ENCODE assay signal across 20 mouse cellular contexts in the genomic region with DNA sequence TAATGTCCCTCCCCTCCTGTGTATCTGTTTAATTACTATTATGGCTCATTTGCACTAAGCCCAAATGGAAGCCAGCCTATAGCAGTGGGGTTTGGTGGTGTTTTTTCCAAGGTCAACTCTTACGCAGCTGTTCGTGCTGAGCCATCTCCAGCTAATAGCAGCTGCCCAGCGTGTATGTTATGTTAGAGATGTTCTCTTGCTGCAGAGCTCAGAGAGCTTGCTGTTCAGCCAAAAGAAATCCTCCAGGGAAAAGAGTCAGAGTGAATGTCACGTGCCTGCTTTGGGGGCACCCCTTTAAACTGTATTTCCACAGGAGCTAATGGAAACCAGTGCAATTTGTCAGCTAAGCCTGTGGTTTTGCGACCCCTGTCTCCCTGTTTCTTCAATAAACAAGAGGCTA.
DNase-seq lines count a peak whose midpoint lies in the region; ATAC-seq and TF ChIP-seq lines count a peak whose summit lies in the region.
"Had no signal": no experiment of that assay in that cellular context is flagged by ENCODE, and none has a peak within 500 bp of the region (broad histone marks: within the 10 kb centered on the region; RNA-seq: fewer than 3 reads in every experiment).

No protein-coding gene starts in this region.

- peaks cover 4% of the 10 kb centered on the region; the same call in 1 of the 2 replicates for H3K9me3 ChIP-seq in heart, embryonic 12.5 days (replicated peaks)
- H3K9me3 ChIP-seq in CH12.LX (replicated peaks; ENCODE audit: low read length) = peaks cover 7% of the 10 kb centered on the region
- H3K9me3 ChIP-seq: hindbrain, embryonic 13.5 days; kidney, embryonic 15.5 days had no signal

- 73% methylated on average over 5 of the region's 5 CpGs for WGBS in heart, embryonic 12.5 days

- dilution Hi-C loops in CH12.LX (cut with MboI; ENCODE audit: extremely low pct_ligation_motif_present, extremely low pct_unique_long_range_greater_than_20kb, low sequenced_read_pairs) = no loop called here

- TF ChIP-seq RAD21 in CH12.LX (IDR thresholded peaks at IDR 0.05; ENCODE audit: low read depth, low read length) = no peak

- no peak overlapping the region for H3K4me2 ChIP-seq in heart, embryonic 12.5 days
- no peak overlapping the region for H3K4me2 ChIP-seq in CH12.LX (ENCODE audit: insufficient read depth, low read depth, poor library complexity, severe bottlenecking)
- H3K4me2 ChIP-seq: hindbrain, embryonic 13.5 days; kidney, embryonic 15.5 days; limb, embryonic 13.5 days; liver, embryonic 12.5 days; midbrain, embryonic 11.5 days had no signal

- H3K9ac ChIP-seq in heart, embryonic 12.5 days = no peak overlapping the region
- H3K9ac ChIP-seq in CH12.LX (ENCODE audit: insufficient read depth, low read depth) = no peak overlapping the region
- H3K9ac ChIP-seq: hindbrain, embryonic 13.5 days; kidney, embryonic 15.5 days; limb, embryonic 13.5 days; liver, embryonic 12.5 days had no signal

- in situ Hi-C loops in CH12.LX (cut with MboI; ENCODE audit: low pct_ligation_motif_present, low pct_unique_long_range_greater_than_20kb, low sequenced_read_pairs) = no loop called here

- DNase-seq in gastrocnemius, adult 2 months = peak; percentile 25
- no peak for DNase-seq in gastrocnemius, postnatal 4 days (ENCODE audit: low spot score in 2 of 2)
- DNase-seq in heart, adult 9 months (ENCODE audit: low spot score in 2 of 2) = peak; percentile 54 to 64
- no peak for DNase-seq in CH12.LX (ENCODE audit: extremely low read depth)
- DNase-seq in heart, postnatal 10 days = peak; percentile 41 to 43
- no peak for DNase-seq in cerebellum, postnatal 25 days
- DNase-seq: adrenal gland, postnatal 25 days; B cell, adult 2 months; cerebellum, adult 8-10 months; kidney, postnatal 4 days; lung, adult 2 months; lung, postnatal 14 days had no signal

- H3K27ac ChIP-seq in gastrocnemius, adult 2 months = peak overlapping the region; percentile 38; the same call in 1 of the 2 replicates
- H3K27ac ChIP-seq in heart, embryonic 12.5 days (ENCODE audit: poor library complexity, severe bottlenecking) = no peak overlapping the region
- no peak overlapping the region for H3K27ac ChIP-seq in CH12.LX (ENCODE audit: insufficient read depth, low read depth)
- H3K27ac ChIP-seq: hindbrain, embryonic 13.5 days; kidney, embryonic 15.5 days; limb, embryonic 13.5 days; liver, embryonic 12.5 days had no signal

- H3K4me1 ChIP-seq in heart, embryonic 12.5 days (replicated peaks) = no peaks in the 10 kb centered on the region
- peaks cover 3 to 14% of the 10 kb centered on the region in 2 experiments; a peak in 2 of 4 replicates for H3K4me1 ChIP-seq in CH12.LX (ENCODE audit: control insufficient read depth in 1 of 2, insufficient read depth in 2 of 2)
- H3K4me1 ChIP-seq: hindbrain, embryonic 13.5 days; kidney, embryonic 15.5 days; liver, embryonic 12.5 days had no signal

- no peaks in the 10 kb centered on the region for H3K79me2 ChIP-seq in CH12.LX (replicated peaks; ENCODE audit: control insufficient read depth, extremely low read depth, insufficient read depth, poor library complexity, severe bottlenecking)

- TF ChIP-seq POLR2A in CH12.LX (IDR thresholded peaks at IDR 0.05; ENCODE audit: low read depth, low read length) = no peak

- intact Hi-C loops in gastrocnemius, adult 2 months (cut with DNase I) = no loop called here
- intact Hi-C loops in heart, postnatal 10 days (cut with DNase I) = no loop called here

- TF ChIP-seq CTCF in gastrocnemius, adult 2 months (IDR thresholded peaks at IDR 0.05) = no peak
- TF ChIP-seq CTCF in CH12.LX (conservative IDR thresholded peaks at IDR 0.05 in 1 of 2, IDR thresholded peaks at IDR 0.05 in 1 of 2; ENCODE audit: low read depth in 2 of 2, low read length in 2 of 2) = no peak

- ATAC-seq in heart, embryonic 12.5 days (ENCODE audit: insufficient number of reproducible peaks, low FRiP score) = no peak
- ATAC-seq: activated CD4-positive, CD25-positive, alpha-beta regulatory T cell, adult 4 months; inflammation-experienced regulatory T-cells, adult 6 months; liver, embryonic 12.5 days had no signal

- TF ChIP-seq EP300 in CH12.LX (IDR thresholded peaks at IDR 0.05; ENCODE audit: low read length) = no peak

- no peaks in the 10 kb centered on the region for H3K36me3 ChIP-seq in heart, embryonic 12.5 days
- H3K36me3 ChIP-seq in CH12.LX (replicated peaks in 1 of 2; ENCODE audit: control insufficient read depth in 1 of 2, insufficient read depth in 1 of 2, low read length in 1 of 2) = no peaks in the 10 kb centered on the region
- H3K36me3 ChIP-seq: hindbrain, embryonic 13.5 days; kidney, embryonic 15.5 days; limb, embryonic 13.5 days; liver, embryonic 12.5 days had no signal

- H3K27me3 ChIP-seq in heart, embryonic 12.5 days (replicated peaks) = no peaks in the 10 kb centered on the region
- no peaks in the 10 kb centered on the region for H3K27me3 ChIP-seq in CH12.LX (replicated peaks)
- H3K27me3 ChIP-seq: hindbrain, embryonic 13.5 days; kidney, embryonic 15.5 days; limb, embryonic 13.5 days; liver, embryonic 12.5 days had no signal

- no peak overlapping the region for H3K4me3 ChIP-seq in gastrocnemius, adult 2 months
- H3K4me3 ChIP-seq in heart, embryonic 12.5 days = no peak overlapping the region
- no peak overlapping the region for H3K4me3 ChIP-seq in CH12.LX (replicated peaks in 1 of 3; ENCODE audit: low read depth in 2 of 3, low read length in 2 of 3, poor library complexity in 1 of 3)
- H3K4me3 ChIP-seq: hindbrain, embryonic 13.5 days; kidney, embryonic 15.5 days; limb, embryonic 13.5 days; liver, embryonic 12.5 days had no signal

TF ChIP-seq in CH12.LX, 34 proteins besides CTCF, POLR2A, EP300 and RAD21:
- TF ChIP-seq BHLHE40 (IDR thresholded peaks at IDR 0.05; ENCODE audit: low read depth, low read length) = peak; percentile 66; the same call in 1 of the 2 replicates
- TF ChIP-seq PAX5 (IDR thresholded peaks at IDR 0.05; ENCODE audit: low read length) = no peak
- no peak for TF ChIP-seq JUN (IDR thresholded peaks at IDR 0.05; ENCODE audit: insufficient read depth, low read depth, low read length)
- no peak for TF ChIP-seq UBTF (IDR thresholded peaks at IDR 0.05; ENCODE audit: low read depth, low read length)
- no peak for TF ChIP-seq MYC (IDR thresholded peaks at IDR 0.05; ENCODE audit: low read depth, low read length)
- TF ChIP-seq E2F4 (IDR thresholded peaks at IDR 0.05; ENCODE audit: insufficient replicate concordance, low read depth, low read length) = no peak
- TF ChIP-seq ZMIZ1 (IDR thresholded peaks at IDR 0.05; ENCODE audit: low read depth, low read length) = no peak

Comparison
In these comparisons a context has a peak if more than half of its experiments do, and no peak if none do; other contexts are left out.
1. DNase-seq: peak in gastrocnemius, adult 2 months (single experiment), heart, adult 9 months (2 of 2) and heart, postnatal 10 days (2 of 2); none in gastrocnemius, postnatal 4 days (0 of 2), CH12.LX (single experiment) and cerebellum, postnatal 25 days (0 of 2).